Mouse (Mus musculus) testis, adult 2 months (tissue): Measurements from ENCODE around the gene Abhd16a. TPM values are rescaled to one million over a fixed set of nuclear protein-coding genes. Genes with fewer than 3 reads are reported as not detected.
A peak's percentile ranks its signal among the peaks of the same experiment; 100 is the strongest.

ENCODE experiments used
- H3K27ac ChIP-seq: fragments of 200-500 bp; 2 replicates; pipeline ENCODE4 v1.5.1; 2012; ENCODE audit warnings: low read depth, low read length; ENCODE audit not compliant: control insufficient read depth, insufficient read depth
- H3K27me3 ChIP-seq: fragments of 200-500 bp; 2 replicates; pipeline ENCODE4 v1.6.1; 2012; ENCODE audit warnings: mild to moderate bottlenecking, low read length, moderate library complexity; ENCODE audit not compliant: control insufficient read depth, insufficient read depth
- H3K36me3 ChIP-seq: fragments of 200-500 bp; 2 replicates; pipeline ENCODE4 v1.6.1; 2012; ENCODE audit warnings: mild to moderate bottlenecking, low read length; ENCODE audit not compliant: control insufficient read depth, insufficient read depth
- H3K4me1 ChIP-seq: fragments of 200-500 bp; 2 replicates; pipeline ENCODE4 v1.6.1; 2012; ENCODE audit warnings: low read length; ENCODE audit not compliant: control insufficient read depth, insufficient read depth
- H3K4me3 ChIP-seq: fragments of 200-500 bp; 2 replicates; pipeline ENCODE4 v1.5.1; 2012; ENCODE audit warnings: low read depth, mild to moderate bottlenecking, low read length, moderate library complexity, mixed read lengths; ENCODE audit not compliant: control insufficient read depth
- CTCF ChIP-seq: fragments of 200-500 bp; IDR thresholded peaks from 2 replicates; pipeline ENCODE4 v1.5.1; 2012; ENCODE audit warnings: low read depth, mild to moderate bottlenecking, inconsistent platforms, low read length, moderate library complexity; ENCODE audit not compliant: control insufficient read depth, insufficient read depth, insufficient replicate concordance
- POLR2A ChIP-seq: fragments of 200-500 bp; IDR thresholded peaks from 2 replicates; pipeline ENCODE4 v1.6.1; 2012; ENCODE audit warnings: low read depth, mild to moderate bottlenecking, inconsistent platforms, low read length, moderate library complexity; ENCODE audit not compliant: control insufficient read depth
- polyA plus RNA-seq: library from polyadenylated mRNA; depleted of rRNA; stranded (reverse); fragments of >200 nt; gene quantifications from 2 replicates; pipeline ENCODE4 v1.2.3, GENCODE M21; 2012

Gene Abhd16a
- polyA plus RNA-seq, 1 experiment: 121 TPM

DNA sequence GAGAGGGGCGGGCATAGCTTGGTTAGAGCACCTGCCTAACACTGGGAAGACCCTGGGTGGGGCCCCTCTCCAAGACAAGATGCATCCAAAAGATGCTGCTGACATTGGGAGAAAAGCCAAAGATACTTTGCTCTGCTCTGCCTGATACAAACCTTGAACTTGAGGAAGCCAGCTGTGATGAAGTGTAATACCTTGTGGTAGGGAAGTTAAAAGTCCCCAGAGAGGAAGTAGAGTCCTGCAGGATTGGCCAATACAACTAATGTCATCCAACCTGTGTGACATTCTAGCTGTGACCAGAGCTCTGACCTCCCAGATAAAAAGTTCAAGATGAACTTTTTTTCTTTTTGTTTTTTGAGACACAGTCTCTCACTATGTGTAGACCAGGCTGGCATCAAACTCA lies 36.0 kb downstream of the Abhd16a start:
- H3K4me1 ChIP-seq: peaks cover 26% of the 10 kb centered on the region
- TF ChIP-seq POLR2A (no peak), CTCF (no peak)
- no peak overlapping the region for H3K4me3 ChIP-seq
- H3K36me3 ChIP-seq: no peaks in the 10 kb centered on the region; the same call in none of the 2 replicates
- H3K27me3 ChIP-seq: no peaks in the 10 kb centered on the region
- no peak overlapping the region for H3K27ac ChIP-seq

DNA sequence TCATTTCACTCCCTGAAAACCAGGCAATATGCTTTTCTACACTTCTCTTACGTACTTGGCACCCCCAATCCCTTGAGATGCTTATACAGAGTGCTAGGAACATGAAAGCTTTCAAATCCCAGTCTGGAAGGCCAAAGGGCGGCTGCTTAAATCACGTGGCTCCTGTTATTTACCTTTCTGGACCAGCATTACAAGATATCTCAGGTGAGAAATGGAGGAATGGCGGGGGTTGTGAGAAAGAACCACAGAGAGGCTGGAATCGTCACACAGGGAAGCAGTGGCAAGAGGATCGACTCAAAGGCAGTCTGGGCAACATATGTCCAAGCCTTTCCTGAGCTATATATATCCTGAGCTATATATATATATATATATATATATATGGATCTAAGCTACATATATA lies 36.5 kb downstream of the Abhd16a start:
- Histone ChIP-seq H3K27ac (no peak overlapping the region), H3K4me1 (peaks cover 21% of the 10 kb centered on the region), H3K36me3 (no peaks in the 10 kb centered on the region; the same call in 1 of the 2 replicates), H3K4me3 (no peak overlapping the region), H3K27me3 (no peaks in the 10 kb centered on the region)
- TF ChIP-seq POLR2A: no peak
- TF ChIP-seq CTCF: no peak

DNA sequence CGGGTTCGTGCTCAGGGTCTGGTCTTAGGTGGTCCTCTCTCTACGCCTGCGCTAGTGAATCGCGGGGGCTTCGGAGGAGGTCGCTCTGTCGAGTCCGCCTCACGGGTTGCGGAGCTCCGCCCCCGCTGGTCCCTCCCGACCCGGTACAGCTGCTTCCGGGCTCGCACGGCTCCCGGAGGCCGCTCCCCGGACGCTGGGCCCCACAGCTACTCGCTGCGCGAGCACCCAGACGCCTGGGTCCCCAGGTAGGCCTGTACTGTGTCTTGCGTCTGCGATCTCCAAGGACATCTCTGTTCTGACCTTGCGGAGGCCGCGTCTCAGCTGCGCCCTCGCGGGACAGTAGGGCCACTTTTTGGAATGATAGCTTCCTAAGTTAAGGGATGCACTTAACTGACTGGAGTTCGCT lies 37.1 kb downstream of the Abhd16a start, which contains the start of gene D17H6S53E:
TSS of gene D17H6S53E (plus strand) at position 168 of the 406 bp plus-strand sequence.
- TF ChIP-seq CTCF (no peak), POLR2A (peak; percentile 57)
- peak within 1 kb of the TSS; percentile 74 for H3K27ac ChIP-seq
- no peaks in the 10 kb centered on the region; the same call in 1 of the 2 replicates for H3K36me3 ChIP-seq

DNA sequence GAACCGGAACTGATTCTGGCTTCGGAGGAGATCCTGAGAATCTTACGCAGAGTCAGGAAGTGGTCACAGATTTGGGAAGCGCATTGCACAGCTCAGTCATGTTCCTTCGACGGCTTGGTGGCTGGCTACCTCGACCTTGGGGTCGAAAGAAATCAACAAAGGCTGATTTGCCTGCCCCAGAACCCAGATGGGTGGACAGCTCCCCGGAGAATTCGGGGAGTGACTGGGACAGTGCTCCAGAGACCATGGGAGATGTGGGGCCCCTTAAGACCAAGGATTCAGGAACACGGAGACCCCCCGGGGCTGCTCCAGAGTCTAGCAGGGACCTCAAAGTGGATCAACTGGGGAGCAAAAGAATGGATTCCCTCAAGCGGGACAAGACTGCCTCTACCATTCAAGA lies 38.0 kb downstream of the Abhd16a start:
- H3K36me3 ChIP-seq: no peaks in the 10 kb centered on the region; the same call in 1 of the 2 replicates
- H3K4me3 ChIP-seq: peak overlapping the region; percentile 88
- H3K27ac ChIP-seq: no peak overlapping the region; the same call in 1 of the 2 replicates
- TF ChIP-seq POLR2A: no peak
- H3K27me3 ChIP-seq: no peaks in the 10 kb centered on the region
- H3K4me1 ChIP-seq: peaks cover 20% of the 10 kb centered on the region

More for the DNA sequence above, 37.1 kb downstream of the Abhd16a start, which contains the start of gene D17H6S53E:
- Histone ChIP-seq H3K27me3 (no peaks in the 10 kb centered on the region), H3K4me3 (peak within 1 kb of the TSS; percentile 88), H3K4me1 (peaks cover 20% of the 10 kb centered on the region)

DNA sequence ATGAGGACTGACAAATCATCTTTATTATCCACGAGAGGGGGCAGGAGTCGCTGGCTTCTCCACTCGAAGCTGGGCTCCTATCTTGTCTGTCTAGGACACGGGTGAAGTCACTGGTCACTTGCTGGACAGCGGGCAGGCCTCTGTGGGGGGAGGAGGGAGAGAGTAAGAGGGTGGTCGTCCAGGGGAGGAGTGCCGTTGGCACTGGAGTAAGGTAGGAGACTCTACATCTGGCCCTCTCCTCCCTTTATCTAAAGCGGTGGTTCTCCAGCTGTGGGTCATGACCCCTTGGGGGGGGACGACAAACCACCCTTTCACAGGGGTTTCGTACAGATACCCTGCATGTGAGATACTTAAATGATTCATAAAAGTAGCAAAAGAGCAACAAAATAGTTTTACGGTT lies 39.9 kb downstream of the Abhd16a start:
- Histone ChIP-seq H3K36me3 (no peaks in the 10 kb centered on the region), H3K4me3 (no peak overlapping the region), H3K4me1 (peaks cover 20% of the 10 kb centered on the region), H3K27ac (no peak overlapping the region), H3K27me3 (no peaks in the 10 kb centered on the region)
- TF ChIP-seq CTCF: no peak
- TF ChIP-seq POLR2A: no peak

DNA sequence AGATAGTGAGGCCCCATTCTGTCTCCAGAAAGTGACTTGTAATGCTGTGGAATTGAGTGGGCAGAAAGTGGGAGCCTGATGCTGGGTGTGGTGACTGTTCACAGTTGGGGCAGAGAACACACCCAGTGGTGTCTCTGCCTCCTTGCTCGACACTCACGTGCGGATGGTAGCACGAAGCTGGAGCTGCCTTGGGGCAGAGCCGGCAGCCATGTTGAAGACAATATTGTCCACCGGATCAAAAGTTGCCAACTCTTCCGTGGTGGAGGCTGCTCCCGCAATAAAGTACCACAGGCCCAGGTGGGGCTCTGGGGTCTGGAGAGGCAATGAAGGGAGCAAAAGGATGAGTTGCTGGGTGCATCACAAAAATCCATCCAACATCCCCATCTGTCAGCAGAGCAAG lies 42.0 kb downstream of the Abhd16a start:
- peaks cover 16% of the 10 kb centered on the region for H3K4me1 ChIP-seq
- H3K4me3 ChIP-seq: no peak overlapping the region
- no peak overlapping the region for H3K27ac ChIP-seq
- TF ChIP-seq CTCF (no peak), POLR2A (no peak)
- H3K36me3 ChIP-seq: no peaks in the 10 kb centered on the region
- no peaks in the 10 kb centered on the region for H3K27me3 ChIP-seq

DNA sequence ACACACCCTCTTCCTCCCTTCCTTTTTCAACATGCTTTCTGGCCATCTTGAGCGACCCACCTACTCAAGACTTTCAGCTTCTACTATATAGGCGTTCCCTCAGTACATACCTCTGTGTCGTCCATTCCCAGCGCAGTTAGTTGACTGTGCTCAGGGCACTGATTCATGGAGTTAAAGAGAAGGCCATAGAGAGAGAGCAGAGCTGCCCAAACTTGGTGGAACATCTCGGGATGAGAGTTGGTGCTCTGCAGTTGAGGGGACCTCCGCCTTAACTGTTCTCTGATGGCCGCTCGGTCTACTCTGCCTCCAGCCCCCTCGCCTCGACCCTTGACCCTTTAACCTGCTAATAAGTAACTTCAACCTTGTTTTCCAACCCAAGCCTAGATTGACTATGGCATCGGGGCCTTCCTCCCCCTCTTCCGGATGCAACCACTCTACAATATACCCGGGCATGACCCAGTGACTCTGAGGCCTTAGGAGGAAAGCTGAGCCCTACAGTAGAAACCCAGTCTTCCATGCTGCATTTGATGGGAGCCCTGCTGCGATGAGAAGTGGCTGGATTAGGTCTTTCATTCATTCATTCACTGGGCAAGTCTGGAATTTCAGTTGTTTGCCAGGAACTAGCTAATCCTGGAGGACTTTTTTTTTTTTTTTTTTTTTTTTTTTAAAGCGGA lies 42.6 kb downstream of the Abhd16a start, which contains the start of gene Apom:
TSS of gene Apom (minus strand) at position 551 of the 674 bp plus-strand sequence.
- H3K27ac ChIP-seq: no peak within 1 kb of the TSS
- H3K4me3 ChIP-seq: no peak within 1 kb of the TSS

More for the DNA sequence above, 42.6 kb downstream of the Abhd16a start, which contains the start of gene Apom:
- H3K36me3 ChIP-seq: peaks cover 2% of the 10 kb centered on the region
- H3K27me3 ChIP-seq: no peaks in the 10 kb centered on the region
- TF ChIP-seq POLR2A (no peak), CTCF (no peak)
- H3K4me1 ChIP-seq: peaks cover 10% of the 10 kb centered on the region
